Mouse (Mus musculus): ENCODE data around the gene Serpinb6c.

DNA sequence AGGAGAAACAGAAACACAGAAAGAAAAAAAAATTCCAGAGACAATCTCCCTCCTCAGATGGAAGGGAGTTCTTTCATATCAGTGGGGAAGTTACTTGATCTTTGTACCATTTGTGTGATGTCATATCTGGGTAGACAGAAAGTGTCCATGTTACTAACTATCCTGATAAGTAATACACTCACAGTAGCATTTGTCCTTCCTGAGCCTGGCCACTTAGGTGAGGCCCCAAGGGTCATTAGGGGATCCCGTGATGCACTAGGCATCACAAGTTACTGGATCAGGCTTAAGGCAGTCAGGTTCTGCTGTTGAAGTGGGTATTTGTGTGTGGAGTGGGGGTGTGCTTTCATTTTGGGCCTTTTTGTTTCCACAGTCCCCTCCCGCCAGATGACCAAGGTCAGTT, 47.4 kb upstream of the Serpinb6c start:
- TF ChIP-seq CTCF (IDR thresholded peaks at IDR 0.05; ENCODE audit: borderline replicate concordance, insufficient read depth, low read depth, low read length) (no peak), POLR2A (IDR thresholded peaks at IDR 0.05; ENCODE audit: borderline replicate concordance, insufficient read depth, low read length) (no peak)
